Mouse (Mus musculus): ENCODE measurements around the gene Pde8b.
A peak's percentile ranks its signal among the peaks of the same experiment; 100 is the strongest.
"Not testable (repeated sequence)": the region's sequence is repeated elsewhere in the genome, so short reads cannot be mapped to it uniquely, and the experiment has no call there.

Gene Pde8b

DNA sequence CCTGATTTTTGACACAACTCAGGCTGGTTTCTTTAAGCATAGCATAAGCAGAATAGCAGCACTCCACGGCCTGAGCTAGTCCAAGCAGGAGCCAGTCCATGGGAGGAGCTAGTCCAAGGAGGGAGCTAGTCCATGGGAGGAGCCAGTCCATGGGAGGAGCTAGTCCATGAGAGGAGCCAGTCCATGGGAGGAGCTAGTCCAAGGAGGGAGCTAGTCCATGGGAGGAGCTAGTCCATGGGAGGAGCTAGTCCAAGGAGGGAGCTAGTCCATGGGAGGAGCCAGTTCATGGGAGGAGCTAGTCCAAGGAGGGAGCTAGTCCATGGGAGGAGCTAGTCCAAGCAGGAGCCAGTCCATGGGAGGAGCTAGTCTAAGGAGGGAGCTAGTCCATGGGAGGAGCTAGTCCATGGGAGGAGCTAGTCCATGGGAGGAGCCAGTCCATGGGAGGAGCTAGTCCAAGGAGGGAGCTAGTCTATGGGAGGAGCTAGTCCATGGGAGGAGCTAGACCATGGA is 34.4 kb downstream of the Pde8b start:
- DNase-seq: not testable (repeated sequence)

DNA sequence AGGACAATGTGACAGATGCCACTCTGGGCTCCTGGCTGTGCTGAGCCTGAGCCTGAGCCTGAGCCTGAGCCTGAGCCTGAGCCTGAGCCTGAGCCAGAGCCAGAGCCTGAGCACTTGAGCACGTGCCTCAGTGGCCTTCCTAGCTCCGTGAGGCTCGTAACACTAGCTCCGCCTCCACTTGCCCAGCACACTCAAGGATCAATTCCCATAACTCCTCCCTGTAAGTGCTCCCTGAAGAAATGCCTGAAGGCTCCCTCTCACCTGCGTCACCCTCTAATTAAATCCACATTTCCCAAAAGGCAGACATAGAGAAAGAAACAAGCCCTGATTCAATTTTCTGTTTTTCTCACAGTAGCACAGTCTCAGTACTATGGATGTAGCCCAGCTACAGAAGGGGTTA is 37.8 kb downstream of the Pde8b start:
- no peak for DNase-seq

DNA sequence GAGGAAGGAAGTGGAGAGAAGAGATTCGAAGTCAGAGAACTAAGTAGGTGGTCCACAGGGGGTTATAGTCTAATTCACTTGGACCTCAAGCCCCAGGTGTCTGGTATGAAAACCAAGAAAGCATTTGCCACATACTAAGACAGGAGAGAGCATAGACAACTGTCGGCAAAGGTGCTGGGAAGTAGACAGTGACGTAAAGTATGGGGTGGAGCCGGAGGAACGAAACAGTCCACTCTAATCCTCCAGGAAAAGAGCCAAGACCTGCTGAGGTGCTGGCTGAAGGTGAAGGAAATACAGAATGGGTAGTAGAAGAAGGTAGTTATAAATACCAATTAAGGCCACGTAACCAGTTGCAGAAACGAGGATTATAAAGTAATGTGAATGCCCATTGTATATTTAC is 42.8 kb downstream of the Pde8b start:
- DNase-seq: not testable (repeated sequence)

DNA sequence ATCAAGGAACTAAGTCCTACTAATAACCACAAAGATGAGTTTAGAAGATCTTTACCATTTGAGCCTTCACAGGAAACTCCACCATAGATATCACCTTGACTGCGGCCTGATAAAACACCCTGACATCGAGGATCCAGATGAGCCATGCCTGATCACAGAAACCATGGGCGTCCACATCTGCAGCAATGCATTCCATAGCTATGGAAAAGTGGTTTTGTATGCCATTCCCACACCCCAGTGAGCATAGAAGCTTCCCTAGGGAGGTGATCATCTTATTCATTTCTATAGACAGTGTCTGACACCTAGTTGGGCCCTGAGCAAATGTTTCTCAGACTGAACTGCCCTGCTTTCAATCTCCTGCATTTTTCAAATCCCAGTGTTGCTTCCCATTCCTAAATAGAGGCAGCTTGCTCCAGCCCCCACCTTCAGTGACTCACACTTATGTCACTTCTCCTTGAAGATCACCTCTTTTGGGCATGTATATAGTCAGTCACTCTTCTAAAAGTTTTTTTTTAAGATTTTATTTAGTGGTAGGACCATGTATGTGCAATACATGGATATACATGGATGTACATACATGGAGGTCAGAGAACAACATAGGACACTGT is 47.9 kb downstream of the Pde8b start:
- DNase-seq: no peak

DNA sequence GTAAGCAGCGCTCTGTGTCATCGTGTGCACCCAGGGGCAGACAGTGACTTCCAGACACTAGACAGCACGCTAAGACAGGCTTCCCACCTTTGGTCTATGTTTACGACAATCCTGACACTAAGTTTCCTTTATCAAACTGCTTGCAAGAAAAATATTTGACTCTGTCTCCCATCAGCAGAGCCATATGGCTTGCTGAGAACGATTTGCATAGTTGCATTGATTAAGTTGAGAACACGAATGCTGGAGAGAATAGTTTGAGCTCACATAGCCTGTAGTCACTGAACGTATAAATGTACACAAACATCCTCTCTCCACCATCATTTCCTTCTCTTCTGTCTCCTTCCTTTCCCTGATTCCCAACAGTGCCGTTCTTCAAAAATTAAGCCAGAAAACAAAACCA is 49.3 kb downstream of the Pde8b start:
- DNase-seq: no peak

DNA sequence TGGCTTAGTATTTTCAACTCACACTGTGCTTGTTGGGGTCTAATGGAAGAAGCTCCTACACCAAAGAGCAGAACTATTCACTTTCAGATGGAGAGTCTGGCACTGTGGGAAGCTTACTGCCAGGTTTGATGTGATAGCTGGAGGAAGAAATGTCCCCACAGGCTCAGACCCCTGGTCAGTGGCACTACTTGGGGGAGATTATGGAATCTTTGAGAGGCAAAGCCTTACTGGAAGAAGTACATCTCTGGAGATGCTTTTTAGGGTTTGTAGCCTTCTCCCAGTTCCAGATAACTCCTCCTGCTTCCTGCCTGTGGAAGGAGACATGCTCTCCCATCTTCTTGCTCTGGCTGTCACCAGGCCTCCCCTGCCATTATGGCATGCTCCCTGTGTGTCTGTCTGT is 50.1 kb downstream of the Pde8b start:
- DNase-seq: no peak

DNA sequence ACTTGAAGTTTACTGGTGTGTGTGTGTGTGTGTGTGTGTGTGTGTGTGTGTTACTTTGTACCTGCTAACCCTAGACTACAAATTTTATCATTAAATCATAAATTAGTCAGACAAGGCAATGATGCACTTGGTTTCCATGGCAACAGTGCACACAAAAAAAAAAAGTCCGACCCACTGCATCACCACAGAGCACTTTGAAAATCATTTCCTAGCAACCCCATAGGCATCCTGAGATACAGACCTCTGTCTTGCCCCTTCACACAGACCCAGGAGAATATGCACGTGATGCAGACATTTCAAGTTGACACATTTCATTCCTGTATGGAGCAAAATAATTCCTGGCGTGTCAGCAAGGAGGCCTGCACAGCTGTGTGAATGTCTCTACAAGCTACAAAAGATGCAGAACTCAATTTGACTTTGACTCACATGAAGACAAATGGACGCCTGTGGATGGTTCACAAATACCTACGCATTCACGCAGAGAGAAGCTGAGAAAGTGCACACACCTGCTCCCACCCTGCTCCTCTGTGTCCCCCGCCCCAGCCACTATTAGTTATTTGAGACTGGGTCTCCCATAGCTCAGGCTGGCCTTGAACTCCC is 53.9 kb downstream of the Pde8b start:
- no peak for DNase-seq

DNA sequence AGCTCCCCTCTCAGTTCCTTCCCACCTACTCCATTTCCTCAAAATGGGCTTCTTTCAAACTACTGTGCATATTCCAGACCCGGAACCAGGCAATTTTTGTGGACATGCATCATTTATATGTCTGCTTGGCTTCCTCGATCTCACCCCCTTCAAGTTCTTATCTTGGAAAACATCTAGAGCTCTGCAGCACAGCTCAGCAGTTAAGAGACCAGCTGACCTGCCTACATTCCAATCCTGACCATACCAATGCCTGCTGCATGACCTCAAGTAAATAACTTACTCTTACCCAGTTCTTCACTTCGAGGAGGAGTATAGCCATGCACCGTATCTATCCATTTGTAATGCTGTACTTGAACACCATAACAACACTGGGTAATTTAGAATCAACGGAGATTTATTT is 58.2 kb downstream of the Pde8b start:
- DNase-seq: no peak

DNA sequence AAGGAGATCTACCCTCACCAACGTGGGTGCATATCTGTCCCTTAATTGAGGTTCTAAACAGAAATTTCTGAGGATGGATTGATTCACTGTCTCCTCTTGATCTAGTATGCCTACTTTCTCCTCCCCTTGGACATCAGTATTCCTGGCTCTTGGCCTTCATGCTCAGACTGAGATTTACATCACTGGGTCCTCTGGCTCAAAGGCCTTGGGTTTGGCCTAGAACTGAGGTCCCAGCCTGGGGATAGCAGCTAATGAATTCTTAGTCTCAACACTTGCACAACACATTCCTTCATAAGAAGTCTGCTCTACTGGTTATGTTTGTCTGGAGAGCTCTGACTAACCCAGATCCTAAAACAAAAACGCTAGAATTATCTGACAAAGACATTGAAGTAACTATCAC is 61.0 kb downstream of the Pde8b start:
- no peak for DNase-seq

DNA sequence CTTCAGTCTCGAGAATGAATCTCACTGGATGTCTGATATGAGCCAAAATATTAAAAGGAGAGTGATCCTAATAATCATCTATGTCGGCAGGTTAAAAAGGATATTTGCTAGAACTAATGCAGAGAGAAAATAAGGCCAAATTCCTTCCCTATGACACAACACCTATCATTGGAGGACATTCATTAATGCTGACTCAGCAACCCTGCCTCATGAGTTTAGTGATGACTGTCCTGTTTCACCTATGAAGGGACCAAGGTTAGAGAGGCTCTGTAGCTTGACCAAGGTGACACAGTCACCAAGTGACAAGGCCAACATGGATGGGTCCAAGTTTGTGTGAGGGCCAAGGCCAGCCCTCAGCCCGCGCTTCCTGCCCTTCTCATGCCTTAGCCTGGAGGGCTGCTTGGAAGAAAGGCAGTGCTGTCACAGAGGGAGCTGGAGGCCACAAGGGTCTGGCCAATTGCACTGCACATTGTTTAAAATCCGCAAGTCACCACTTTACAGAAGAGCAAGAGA is 62.9 kb downstream of the Pde8b start:
- no peak for DNase-seq

DNA sequence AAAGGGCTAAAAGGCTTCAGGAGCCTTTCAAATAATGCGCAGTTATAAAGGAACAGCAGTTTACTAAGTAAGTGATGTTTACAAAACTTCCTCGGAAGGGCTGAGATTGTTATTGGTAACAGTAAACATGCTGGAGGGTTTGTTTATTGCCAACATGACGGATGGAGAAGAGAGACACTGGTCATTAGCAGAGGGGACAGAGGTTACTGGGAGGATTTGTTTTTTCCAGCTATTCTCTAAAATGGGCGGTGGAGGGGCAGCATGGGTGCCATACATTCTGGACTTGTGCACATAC is 63.4 kb downstream of the Pde8b start:
- no peak for DNase-seq

DNA sequence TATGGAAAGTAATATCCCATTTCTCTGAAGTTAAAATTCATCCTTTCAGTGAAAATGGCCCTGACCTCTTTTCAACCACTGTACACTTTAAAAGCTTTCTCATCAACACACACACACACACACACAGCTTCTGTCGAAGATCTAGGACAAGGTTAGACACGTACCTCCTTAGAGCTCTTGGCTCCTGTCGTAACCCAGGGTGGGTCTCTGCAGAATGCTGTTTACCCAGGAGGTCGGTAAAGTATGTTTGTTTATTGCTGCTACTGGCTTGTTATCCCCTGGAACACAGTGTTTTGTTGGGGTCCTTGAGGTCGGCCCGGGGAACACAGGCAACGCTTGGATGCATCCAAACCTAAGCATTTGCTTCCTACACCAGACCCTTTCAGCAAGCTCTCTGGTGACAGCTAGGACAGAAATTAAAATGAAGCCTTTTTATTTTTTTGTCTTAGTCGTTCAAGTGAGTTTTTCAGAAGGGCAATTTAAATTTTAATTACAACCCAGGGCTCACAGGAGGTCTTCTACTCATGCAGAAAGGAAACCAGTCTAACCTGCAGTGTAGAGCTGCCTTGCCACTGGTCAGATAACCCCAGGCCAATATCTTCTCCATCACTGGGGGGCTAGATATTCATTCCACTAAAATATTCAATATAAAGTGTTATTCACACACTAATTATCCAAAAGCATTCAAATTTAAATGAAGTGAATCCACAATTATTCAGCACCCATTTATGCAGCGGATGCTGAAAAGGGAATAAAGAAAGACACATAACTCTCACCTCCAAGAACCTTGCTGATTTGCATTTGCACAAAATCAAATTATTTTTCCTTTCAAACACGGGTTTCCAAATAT is 64.0 kb downstream of the Pde8b start:
- no peak for DNase-seq

DNA sequence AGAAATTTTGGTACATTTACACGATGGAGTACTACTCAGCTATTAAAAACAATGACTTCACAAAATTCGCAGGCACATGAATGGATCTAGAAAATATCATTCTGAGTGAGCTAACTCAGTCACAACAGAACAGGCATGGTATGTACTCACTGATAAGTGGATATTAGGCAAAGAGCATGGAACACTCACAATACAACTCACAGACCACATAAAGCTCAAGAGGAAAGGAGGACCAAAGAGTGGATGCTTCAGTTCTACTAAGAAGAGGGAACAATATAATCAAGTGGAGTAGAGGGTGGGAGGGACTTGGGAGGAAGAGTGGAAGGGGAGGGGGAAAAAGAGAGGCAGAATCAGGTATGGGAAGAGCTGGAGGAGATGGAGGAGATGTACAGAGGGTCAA is 66.5 kb downstream of the Pde8b start:
- DNase-seq: no peak

DNA sequence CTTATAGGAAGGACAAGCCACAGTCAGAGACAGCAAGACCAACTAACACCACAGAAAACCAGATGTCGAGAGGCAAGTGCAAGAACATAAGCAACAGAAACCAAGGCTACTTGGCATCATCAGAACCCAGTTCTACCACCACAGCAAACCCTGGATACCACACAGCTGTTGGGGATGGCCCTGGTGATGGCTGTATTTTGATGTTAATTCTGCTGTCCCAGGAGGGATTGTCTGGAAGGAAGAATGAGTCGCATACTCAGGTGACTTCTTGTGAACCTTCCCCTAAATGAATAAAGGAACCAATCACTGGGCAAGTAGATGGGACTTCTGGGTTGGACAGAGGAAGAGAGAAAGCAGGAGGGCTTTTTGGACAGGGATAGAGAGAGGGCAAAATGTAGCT is 69.9 kb downstream of the Pde8b start:
- DNase-seq: no peak

DNA sequence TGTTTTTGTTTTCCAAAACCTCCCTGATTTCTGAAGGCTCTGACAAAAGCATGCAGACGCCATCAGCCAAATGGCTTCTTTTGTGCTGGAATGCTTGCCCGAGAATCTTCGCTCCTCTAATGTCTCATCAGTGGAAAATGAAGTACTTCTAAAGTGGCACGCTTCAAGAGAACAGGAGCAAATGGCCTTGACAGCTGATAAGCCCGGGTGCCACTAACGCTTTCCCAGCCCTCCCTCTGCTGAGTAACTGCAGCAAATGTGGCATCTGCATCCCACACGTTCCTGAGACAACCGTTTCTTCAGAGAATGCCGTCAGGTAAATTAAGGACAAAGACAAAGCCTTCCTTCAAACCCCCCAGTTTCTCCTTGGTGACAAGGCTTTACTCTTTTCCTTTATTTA is 72.8 kb downstream of the Pde8b start:
- no peak for DNase-seq

DNA sequence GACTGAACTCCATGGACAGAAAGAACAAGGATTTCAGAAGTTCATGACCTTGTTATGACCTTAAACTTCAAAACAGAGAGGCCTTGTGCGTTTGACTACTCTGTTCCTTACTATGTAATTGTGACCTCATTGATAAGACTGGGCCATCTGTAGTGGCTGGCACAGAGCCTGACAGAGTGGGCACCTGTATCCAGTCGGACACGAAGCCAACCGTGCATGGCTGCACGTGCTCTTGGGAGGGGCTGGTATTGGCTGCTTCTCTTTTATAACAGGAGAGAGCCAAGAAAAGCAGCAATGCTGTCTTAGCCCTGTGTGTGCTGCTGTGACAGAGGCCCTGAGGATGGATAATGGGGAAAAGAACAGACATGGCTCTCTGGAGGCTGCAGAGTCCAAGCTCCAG is 73.7 kb downstream of the Pde8b start:
- DNase-seq: peak; percentile 14 to 22

DNA sequence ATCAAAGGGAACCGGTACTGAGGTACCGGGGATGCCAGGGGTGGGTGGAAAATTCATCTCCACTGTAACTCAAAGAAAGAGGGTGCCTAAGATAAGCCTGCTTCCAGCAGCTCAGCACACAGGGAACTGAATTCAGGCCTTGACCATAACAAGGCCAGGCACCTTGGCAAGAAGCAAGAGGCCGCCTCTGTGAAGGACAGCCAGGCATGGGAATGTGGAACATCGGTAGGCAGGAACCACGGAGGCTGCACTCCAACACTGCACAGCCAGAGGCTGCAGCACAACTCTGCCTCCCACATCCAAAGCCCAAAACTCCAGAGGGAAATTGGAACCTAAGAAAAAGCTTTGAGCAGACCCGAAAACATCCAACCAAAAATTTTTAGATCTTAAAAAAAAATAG is 75.9 kb downstream of the Pde8b start:
- DNase-seq: no peak

DNA sequence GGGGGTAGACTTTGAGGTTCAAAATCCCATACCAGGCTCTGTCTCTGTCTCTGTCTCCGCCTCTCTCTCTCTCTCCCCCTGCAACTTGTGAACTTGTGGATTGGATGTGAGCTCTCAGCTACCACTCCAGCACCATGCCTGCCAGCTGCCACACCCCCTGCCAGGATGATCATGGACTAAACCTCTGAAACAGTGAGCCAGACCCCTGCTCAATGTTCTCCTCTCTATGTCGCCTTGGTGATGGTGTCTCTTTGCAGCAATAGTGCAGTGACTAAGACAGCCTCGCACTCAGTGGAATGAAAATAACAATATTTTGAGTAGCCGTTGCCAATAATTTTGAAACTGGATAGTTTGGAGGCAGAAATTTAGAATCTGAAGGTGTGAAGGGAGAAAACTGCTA is 77.8 kb downstream of the Pde8b start:
- no peak for DNase-seq

DNA sequence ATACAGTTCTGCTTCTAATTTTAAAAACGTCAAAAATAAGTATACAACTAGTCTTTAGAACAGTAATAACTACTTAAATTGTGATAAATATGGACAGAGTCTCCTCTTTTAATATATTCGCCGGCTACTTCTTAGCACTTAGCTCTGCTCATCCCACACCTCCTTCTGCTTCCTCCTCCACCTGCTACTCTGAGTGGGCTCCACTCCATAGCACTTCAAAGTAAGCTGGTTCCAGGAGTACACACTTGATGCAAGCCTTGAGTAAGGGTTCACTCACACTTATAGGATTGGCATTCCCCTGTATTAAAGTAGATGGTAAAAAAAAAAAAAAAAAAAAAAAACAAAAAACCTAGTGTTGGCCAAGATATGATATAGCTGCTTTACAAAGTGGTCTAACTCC is 89.9 kb downstream of the Pde8b start:
- no peak for DNase-seq

DNA sequence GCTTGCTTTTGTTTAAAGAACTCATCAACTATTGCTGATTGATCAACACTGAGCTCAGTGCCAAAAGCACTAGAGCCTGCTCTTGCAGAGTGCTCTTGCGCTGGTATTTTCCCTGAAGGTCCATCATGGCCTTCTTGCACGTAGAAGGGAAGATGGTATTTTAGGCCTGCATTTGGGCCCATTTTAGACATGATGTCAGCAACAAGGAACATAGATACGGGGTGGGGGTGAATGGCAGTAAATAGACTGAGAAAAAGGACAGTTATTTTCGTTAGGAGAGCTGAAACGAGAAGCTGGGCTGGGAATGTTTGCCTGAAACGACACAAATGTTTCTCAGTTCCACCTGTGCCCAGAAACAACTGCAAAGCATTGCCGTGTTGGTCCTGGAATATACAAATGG is 91.2 kb downstream of the Pde8b start:
- no peak for DNase-seq

DNA sequence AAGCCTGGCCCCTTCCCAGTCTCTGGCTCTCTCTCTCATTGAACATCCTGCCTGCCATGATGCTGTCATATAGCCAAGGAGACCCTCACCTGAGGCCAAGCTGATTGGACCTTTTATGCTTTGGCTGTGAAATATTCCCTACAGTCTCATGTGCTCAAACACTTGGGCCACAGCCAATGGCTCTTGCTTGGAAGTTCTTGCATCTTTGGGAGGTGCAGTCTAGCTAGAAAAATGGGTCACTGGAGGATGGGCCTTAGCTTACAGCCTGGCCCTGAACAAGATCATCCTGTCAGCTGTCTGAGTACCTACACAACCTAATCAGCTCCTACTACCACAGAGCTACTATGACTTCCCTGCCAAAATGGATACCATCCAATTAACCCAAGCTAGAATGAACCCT is 105.4 kb downstream of the Pde8b start:
- peak in 1 of 2 experiments; percentile 13 for DNase-seq

DNA sequence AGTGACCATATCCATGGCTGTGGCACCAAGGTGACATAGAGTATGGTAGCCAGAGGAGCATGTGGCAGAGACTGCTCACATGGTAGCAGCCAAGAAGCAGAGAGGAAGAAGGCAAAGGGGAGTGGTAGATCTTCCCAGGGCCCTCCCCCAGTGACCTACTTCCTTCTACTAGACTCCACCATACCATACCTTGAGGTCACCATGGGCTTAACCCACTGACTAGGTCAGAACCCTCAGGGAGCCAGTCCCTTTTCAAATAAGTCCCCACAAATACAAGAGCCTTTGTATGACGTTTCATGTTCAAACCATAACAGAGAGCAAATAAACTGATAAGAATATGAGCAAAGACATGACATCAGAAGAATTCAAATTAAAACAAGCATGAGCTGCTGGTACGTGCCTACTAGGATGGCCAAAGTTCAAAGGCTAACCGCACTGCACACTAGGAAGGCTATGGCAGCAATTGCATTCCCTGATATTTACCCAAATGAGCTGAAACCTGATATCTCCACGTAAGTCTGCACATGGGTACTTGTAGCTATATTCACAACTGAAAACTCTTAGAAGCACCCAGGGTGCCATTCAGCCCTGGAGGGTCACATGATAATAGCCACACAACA is 109.6 kb downstream of the Pde8b start:
- no peak for DNase-seq

DNA sequence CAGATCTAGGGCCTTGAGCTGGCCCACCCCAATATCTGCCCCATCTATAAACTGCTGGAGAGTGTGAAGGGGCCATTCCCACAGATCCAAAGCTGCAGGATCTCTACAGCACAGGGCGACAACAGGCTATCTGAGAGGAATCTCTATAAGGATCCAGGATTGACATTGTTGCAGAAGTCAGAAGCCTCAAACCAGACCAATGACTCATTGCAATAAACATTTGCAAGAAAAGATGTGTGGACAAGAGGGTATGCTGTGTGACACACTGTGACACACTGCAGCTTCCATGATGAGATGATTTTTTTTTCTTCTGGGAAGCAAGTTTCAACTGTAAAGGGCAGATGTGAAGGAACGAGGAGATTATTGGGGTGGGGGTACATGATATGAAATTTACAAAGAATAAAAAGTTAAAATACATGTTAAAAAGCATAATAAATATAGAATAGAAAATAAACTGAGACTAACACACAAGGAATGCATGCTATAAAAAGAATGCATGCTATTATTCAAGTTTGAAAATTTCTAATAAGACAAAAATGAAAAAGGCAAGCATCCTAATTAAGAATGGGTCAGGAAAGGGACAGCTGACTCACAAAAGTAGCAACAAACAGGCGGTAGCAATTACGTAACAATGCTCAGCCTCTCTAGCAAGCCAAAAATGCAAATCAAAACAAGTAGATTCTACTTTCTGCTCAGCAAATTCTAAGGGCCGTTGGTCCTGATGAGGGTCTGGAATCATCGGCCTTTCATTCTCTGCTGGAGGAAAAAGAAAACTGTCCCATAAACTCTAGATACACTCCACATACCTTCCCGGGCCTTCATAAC is 114.6 kb downstream of the Pde8b start:
- no peak for DNase-seq

Measured in cerebellum, postnatal 25 days (tissue).